Mouse (Mus musculus) intestine, postnatal 0 days (tissue): ENCODE measurements around the gene Tcerg1l. TPM values are rescaled to one million over a fixed set of nuclear protein-coding genes. Genes with fewer than 3 reads are reported as not detected.

Experiments used
- ATAC-seq: fragments of 200-750 bp; cut with Nextera tagmentation; 2 replicates; pipeline ENCODE4 v1.8.0; 2017; ENCODE audit warnings: mild to moderate bottlenecking, moderate TSS enrichment, moderate library complexity
- H3K27ac ChIP-seq: fragments of 300-500 bp; sonication (generic); 2 replicates; pipeline ENCODE4 v1.5.1; 2014; ENCODE audit warnings: mild to moderate bottlenecking, low read depth, low read length, moderate library complexity
- H3K27me3 ChIP-seq: fragments of 300-500 bp; sonication (generic); replicated peaks from 2 replicates; pipeline ENCODE4 v1.6.1; 2014; ENCODE audit warnings: low read length, mixed read lengths; ENCODE audit not compliant: control insufficient read depth, insufficient read depth
- H3K36me3 ChIP-seq: fragments of 300-500 bp; sonication (generic); 2 replicates; pipeline ENCODE4 v1.6.1; 2014; ENCODE audit warnings: mild to moderate bottlenecking, moderate library complexity; ENCODE audit not compliant: control insufficient read depth, insufficient read depth
- H3K4me1 ChIP-seq: fragments of 300-500 bp; sonication (generic); replicated peaks from 2 replicates; pipeline ENCODE4 v1.6.1; 2014; ENCODE audit warnings: antibody characterized with exemption, low read length, mixed read lengths; ENCODE audit not compliant: control insufficient read depth, insufficient read depth
- H3K4me2 ChIP-seq: fragments of 300-500 bp; sonication (generic); replicated peaks from 2 replicates; pipeline ENCODE4 v1.6.1; 2014; ENCODE audit warnings: low read depth, mild to moderate bottlenecking, moderate library complexity
- H3K4me3 ChIP-seq: fragments of 300-500 bp; sonication (generic); 2 replicates; pipeline ENCODE4 v1.5.1; 2014; ENCODE audit warnings: low read depth, low read length
- H3K9ac ChIP-seq: fragments of 300-500 bp; sonication (generic); 2 replicates; pipeline ENCODE4 v1.6.1; 2014; ENCODE audit warnings: mild to moderate bottlenecking, low read depth, low read length
- H3K9me3 ChIP-seq: fragments of 300-500 bp; sonication (generic); 2 replicates; pipeline ENCODE4 v1.6.1; 2016; ENCODE audit warnings: mixed run types; ENCODE audit not compliant: control insufficient read depth
- CTCF ChIP-seq: sonication (generic); IDR thresholded peaks from 2 replicates; pipeline ENCODE4 v1.5.1; 2016; ENCODE audit warnings: low read depth, mild to moderate bottlenecking, control low read depth, antibody characterized with exemption, moderate library complexity
- WGBS: fragments of 180-500 bp; shearing (Covaris S2); extraction: QIAGEN DNeasy Blood & Tissue Kit; methylation state at CpG from one replicate; pipeline ENCODE4 v1.1.7; 2014; 5-methylcytosine and 5-hydroxymethylcytosine counted together
- polyA plus RNA-seq: library from polyadenylated mRNA; unstranded; fragments of >200 nt; fragmentation: Nextera tagmentation; extraction: Ambion mirVana; gene quantifications from 2 replicates; pipeline ENCODE4 v1.2.1, GENCODE M21; 2015

Gene Tcerg1l
- polyA plus RNA-seq, 1 experiment from 2014 or later: 0.29 TPM

GRCm38 (mm10) chr7:138178617-138179016, 218.9 kb downstream of the Tcerg1l start:
- H3K4me3 ChIP-seq: no peak overlapping the region
- no peaks in the 10 kb centered on the region for H3K9me3 ChIP-seq
- no peaks in the 10 kb centered on the region for H3K4me1 ChIP-seq
- WGBS: 81% methylated on average over 2 of the region's 2 CpGs
- no peak for TF ChIP-seq CTCF
- H3K9ac ChIP-seq: no peak overlapping the region
- ATAC-seq: no peak
- H3K27ac ChIP-seq: no peak overlapping the region
- H3K27me3 ChIP-seq: no peaks in the 10 kb centered on the region
- H3K36me3 ChIP-seq: no peaks in the 10 kb centered on the region
- no peak overlapping the region for H3K4me2 ChIP-seq

- H3K27me3 ChIP-seq: no peaks in the 10 kb centered on the region
- H3K4me1 ChIP-seq: no peaks in the 10 kb centered on the region
- H3K27ac ChIP-seq: no peak overlapping the region
- H3K4me3 ChIP-seq: no peak overlapping the region
- H3K9ac ChIP-seq: no peak overlapping the region
- H3K36me3 ChIP-seq: no peaks in the 10 kb centered on the region
- ATAC-seq: no peak
- no peaks in the 10 kb centered on the region for H3K9me3 ChIP-seq
- 39% methylated on average over 2 of the region's 2 CpGs for WGBS
- no peak overlapping the region for H3K4me2 ChIP-seq
- no peak for TF ChIP-seq CTCF
Observed at GRCm38 (mm10) chr7:138176026-138176425, 221.5 kb downstream of the Tcerg1l start.

GRCm38 (mm10) chr7:138170389-138170788, 227.1 kb downstream of the Tcerg1l start:
- Histone ChIP-seq H3K36me3 (no peaks in the 10 kb centered on the region), H3K4me3 (no peak overlapping the region), H3K27me3 (no peaks in the 10 kb centered on the region), H3K9me3 (no peaks in the 10 kb centered on the region), H3K4me2 (no peak overlapping the region), H3K4me1 (no peaks in the 10 kb centered on the region), H3K9ac (no peak overlapping the region), H3K27ac (no peak overlapping the region)
- 70% methylated on average over 4 of the region's 4 CpGs for WGBS
- no peak for ATAC-seq
- no peak for TF ChIP-seq CTCF
